9 mouse cellular contexts compared by ENCODE assay signal in genomic region chr5:136045987-136046386, GRCm38 (mm10). TPM values are rescaled to one million over a fixed set of nuclear protein-coding genes. Genes with fewer than 3 reads are reported as not detected.
DNase-seq lines count a peak whose midpoint lies in the region; TF ChIP-seq lines count a peak whose summit lies in the region.
"Had no signal": no experiment of that assay in that cellular context is flagged by ENCODE, and none has a peak within 500 bp of the region (broad histone marks: within the 10 kb centered on the region; RNA-seq: fewer than 3 reads in every experiment).

No protein-coding gene starts in this region.

- peaks cover 70% of the 10 kb centered on the region for H3K4me1 ChIP-seq in E14TG2a.4 (replicated peaks; ENCODE audit: low read depth, low read length)
- H3K4me1 ChIP-seq in embryonic facial prominence, embryonic 10.5 days: peaks cover 26% of the 10 kb centered on the region
- H3K4me1 ChIP-seq in lung, adult 2 months (ENCODE audit: control insufficient read depth, insufficient read depth, low read length): no peaks in the 10 kb centered on the region

- peak; percentile 88 for TF ChIP-seq CTCF in E14TG2a.4 (conservative IDR thresholded peaks at IDR 0.05; ENCODE audit: low read length)
- peak; percentile 73 for TF ChIP-seq CTCF in lung, adult 2 months (IDR thresholded peaks at IDR 0.05; ENCODE audit: insufficient read depth, low read length)

- H3K27me3 ChIP-seq in E14TG2a.4 (ENCODE audit: insufficient read depth, low read length): no peaks in the 10 kb centered on the region
- no peaks in the 10 kb centered on the region for H3K27me3 ChIP-seq in embryonic facial prominence, embryonic 10.5 days (replicated peaks; ENCODE audit: low read depth, poor library complexity, severe bottlenecking)
- H3K27me3 ChIP-seq: limb, embryonic 12.5 days had no signal

- 6% methylated on average over 10 of the region's 10 CpGs for WGBS in embryonic facial prominence, embryonic 10.5 days
- 3% methylated on average over 10 of the region's 10 CpGs for WGBS in lung, adult 2 months

- TF ChIP-seq POLR2A in lung, adult 2 months (IDR thresholded peaks at IDR 0.05; ENCODE audit: borderline replicate concordance, extremely low read depth, low read depth, low read length): no peak

- H3K4me3 ChIP-seq in E14TG2a.4 (replicated peaks; ENCODE audit: low read length): no peak overlapping the region
- H3K4me3 ChIP-seq in embryonic facial prominence, embryonic 10.5 days: no peak overlapping the region
- no peak overlapping the region for H3K4me3 ChIP-seq in lung, adult 2 months (replicated peaks; ENCODE audit: extremely low read depth, low read depth, low read length)
- H3K4me3 ChIP-seq: limb, embryonic 12.5 days had no signal

- H3K27ac ChIP-seq in embryonic facial prominence, embryonic 10.5 days (replicated peaks): no peak overlapping the region
- H3K27ac ChIP-seq: limb, embryonic 12.5 days had no signal

- DNase-seq in adrenal gland, postnatal 10 days: peak; percentile 93
- peak; percentile 91 for DNase-seq in embryonic facial prominence, embryonic 10.5 days (ENCODE audit: low spot score)
- peak; percentile 73 for DNase-seq in heart, adult 8-10 months (ENCODE audit: low spot score)
- peak; percentile 86 to 95 for DNase-seq in kidney, postnatal 25 days
- peak; percentile 85 for DNase-seq in lung, adult 2 months
- DNase-seq in right cerebral cortex, adult 2 months (ENCODE audit: low spot score in 2 of 2): peak; percentile 88 to 89
- DNase-seq in urinary bladder, postnatal 10 days (ENCODE audit: low spot score): peak; percentile 68

- H3K9me3 ChIP-seq in E14TG2a.4 (ENCODE audit: low read length): peaks cover 5% of the 10 kb centered on the region
- H3K9me3 ChIP-seq in embryonic facial prominence, embryonic 10.5 days: no peaks in the 10 kb centered on the region
- H3K9me3 ChIP-seq: limb, embryonic 12.5 days had no signal

- no peaks in the 10 kb centered on the region for H3K36me3 ChIP-seq in E14TG2a.4 (ENCODE audit: insufficient read depth, low read length)
- H3K36me3 ChIP-seq in embryonic facial prominence, embryonic 10.5 days (replicated peaks): no peaks in the 10 kb centered on the region
- H3K36me3 ChIP-seq: limb, embryonic 12.5 days had no signal

RNA-seq across cellular contexts. Expression of gene Upk3b, which starts 7.7 kb away (rescaled TPM):
- 10 to 100 TPM; 13.2 to 14.6 TPM for total RNA-seq in adrenal gland, postnatal 10 days (2021)
- polyA plus RNA-seq in embryonic facial prominence, embryonic 10.5 days (2016; fragmentation: Nextera tagmentation; extraction: Ambion mirVana): 0.32 and 0.78 TPM in 2 replicates
- 10 to 100 TPM; 13.3 to 26.7 (median 18.2) TPM for total RNA-seq in heart, adult 8-10 months (2022)
- 62.7 and 76.3 TPM in 2 replicates for polyA plus RNA-seq in lung, adult 2 months (2012; rRNA removed)

RNA-seq across cellular contexts. Expression of gene Upk3bl, which starts 8.3 kb away (rescaled TPM):
- under 1 TPM; 0.39 to 0.45 TPM for total RNA-seq in adrenal gland, postnatal 10 days (2021)
- 6.0 and 6.7 TPM in 2 replicates for polyA plus RNA-seq in embryonic facial prominence, embryonic 10.5 days (2016; fragmentation: Nextera tagmentation; extraction: Ambion mirVana)
- total RNA-seq in heart, adult 8-10 months (2022): not detected
- polyA plus RNA-seq in lung, adult 2 months (2012; rRNA removed): 4.2 TPM in 1 of 2 replicates, not detected in the other

RNA-seq across cellular contexts. Expression of gene Rasa4, which starts 37.7 kb away (rescaled TPM):
- total RNA-seq in adrenal gland, postnatal 10 days (2021): 10 to 100 TPM in 1 of 2 experiments, 1 to 10 TPM in 1; 8.4 to 13.7 TPM
- polyA plus RNA-seq in embryonic facial prominence, embryonic 10.5 days (2016; fragmentation: Nextera tagmentation; extraction: Ambion mirVana): 2.4 and 4.7 TPM in 2 replicates
- 1 to 10 TPM; 6.6 to 7.6 (median 6.9) TPM for total RNA-seq in heart, adult 8-10 months (2022)
- 11.8 and 16.1 TPM in 2 replicates for polyA plus RNA-seq in lung, adult 2 months (2012; rRNA removed)

RNA-seq across cellular contexts. Expression of gene Dtx2, which starts 51.4 kb away (rescaled TPM):
- total RNA-seq in adrenal gland, postnatal 10 days (2021): 10 to 100 TPM; 16.6 to 19.2 TPM
- 38.5 and 39.2 TPM in 2 replicates for polyA plus RNA-seq in embryonic facial prominence, embryonic 10.5 days (2016; fragmentation: Nextera tagmentation; extraction: Ambion mirVana)
- 1 to 10 TPM; 6.0 to 7.3 (median 6.8) TPM for total RNA-seq in heart, adult 8-10 months (2022)
- 23.9 and 29.9 TPM in 2 replicates for polyA plus RNA-seq in lung, adult 2 months (2012; rRNA removed)
